Mouse (Mus musculus) erythroblast, embryonic 14.5 days (primary cell): ENCODE data around the gene Plxna4. TPM values are rescaled to one million over a fixed set of nuclear protein-coding genes. Genes with fewer than 3 reads are reported as not detected.

Experiments used
- H3K27me3 ChIP-seq: 2 replicates; pipeline ENCODE4 v1.6.1; 2012; ENCODE audit warnings: inconsistent platforms; ENCODE audit not compliant: control insufficient read depth
- H3K36me3 ChIP-seq: 2 replicates; pipeline ENCODE4 v1.6.1; 2012; ENCODE audit warnings: mild to moderate bottlenecking, inconsistent platforms; ENCODE audit not compliant: control insufficient read depth
- H3K4me1 ChIP-seq: 2 replicates; pipeline ENCODE4 v1.6.1; 2012; ENCODE audit warnings: inconsistent platforms; ENCODE audit not compliant: control insufficient read depth
- H3K4me3 ChIP-seq: replicated peaks from 2 replicates; pipeline ENCODE3; 2012; ENCODE audit warnings: moderate library complexity, mild to moderate bottlenecking, inconsistent platforms
- H3K9me3 ChIP-seq: 2 replicates; pipeline ENCODE4 v1.6.1; 2012; ENCODE audit warnings: low read length, inconsistent platforms, mixed read lengths; ENCODE audit not compliant: control insufficient read depth
- GATA1 ChIP-seq: IDR thresholded peaks from 2 replicates; pipeline ENCODE4 v1.6.1; 2012; ENCODE audit warnings: low read length, inconsistent platforms, mixed read lengths
- TAL1 ChIP-seq: IDR thresholded peaks from 3 replicates; pipeline ENCODE4 v1.6.1; 2012; ENCODE audit warnings: low read length, inconsistent platforms, mixed read lengths
- polyA plus RNA-seq: library from polyadenylated mRNA; stranded (reverse); fragments of >175 nt; gene quantifications from 2 replicates; pipeline ENCODE4 v1.2.3, GENCODE M21; 2012

The Plxna4 gene
- polyA plus RNA-seq, 1 experiment = 0.01 TPM

GRCm38 (mm10) chr6:32363489-32364068, 224.4 kb downstream of the Plxna4 start:
- Histone ChIP-seq H3K27me3 (no peaks in the 10 kb centered on the region), H3K4me3 (no peak overlapping the region), H3K9me3 (no peaks in the 10 kb centered on the region), H3K4me1 (no peaks in the 10 kb centered on the region), H3K36me3 (no peaks in the 10 kb centered on the region)
- TF ChIP-seq GATA1 (no peak), TAL1 (no peak)

- Histone ChIP-seq H3K36me3 (no peaks in the 10 kb centered on the region), H3K4me1 (no peaks in the 10 kb centered on the region), H3K4me3 (no peak overlapping the region), H3K9me3 (no peaks in the 10 kb centered on the region), H3K27me3 (no peaks in the 10 kb centered on the region)
- TF ChIP-seq TAL1 = no peak
- no peak for TF ChIP-seq GATA1
Observed at GRCm38 (mm10) chr6:32362421-32362820, 225.6 kb downstream of the Plxna4 start.

- no peak for TF ChIP-seq GATA1
- no peak for TF ChIP-seq TAL1
- Histone ChIP-seq H3K4me1 (no peaks in the 10 kb centered on the region), H3K36me3 (no peaks in the 10 kb centered on the region), H3K4me3 (no peak overlapping the region), H3K27me3 (no peaks in the 10 kb centered on the region), H3K9me3 (no peaks in the 10 kb centered on the region)
Observed at GRCm38 (mm10) chr6:32359675-32360074, 228.3 kb downstream of the Plxna4 start.

GRCm38 (mm10) chr6:32357497-32357896, 230.5 kb downstream of the Plxna4 start:
- no peak for TF ChIP-seq TAL1
- TF ChIP-seq GATA1 = no peak
- H3K4me1 ChIP-seq = no peaks in the 10 kb centered on the region
- no peaks in the 10 kb centered on the region for H3K27me3 ChIP-seq
- H3K9me3 ChIP-seq = no peaks in the 10 kb centered on the region
- H3K4me3 ChIP-seq = no peak overlapping the region
- no peaks in the 10 kb centered on the region for H3K36me3 ChIP-seq

- Histone ChIP-seq H3K4me1 (no peaks in the 10 kb centered on the region), H3K4me3 (no peak overlapping the region), H3K9me3 (no peaks in the 10 kb centered on the region), H3K27me3 (no peaks in the 10 kb centered on the region), H3K36me3 (no peaks in the 10 kb centered on the region)
- TF ChIP-seq GATA1 (no peak), TAL1 (no peak)
Observed at GRCm38 (mm10) chr6:32355559-32355958, 232.4 kb downstream of the Plxna4 start.

- Histone ChIP-seq H3K9me3 (no peaks in the 10 kb centered on the region), H3K36me3 (no peaks in the 10 kb centered on the region), H3K4me3 (no peak overlapping the region), H3K4me1 (no peaks in the 10 kb centered on the region), H3K27me3 (no peaks in the 10 kb centered on the region)
- TF ChIP-seq GATA1 = no peak
- no peak for TF ChIP-seq TAL1
Observed at GRCm38 (mm10) chr6:32348996-32349395, 239.0 kb downstream of the Plxna4 start.

GRCm38 (mm10) chr6:32348126-32348525, 239.9 kb downstream of the Plxna4 start:
- H3K36me3 ChIP-seq = no peaks in the 10 kb centered on the region
- TF ChIP-seq TAL1 (no peak), GATA1 (no peak)
- H3K27me3 ChIP-seq = no peaks in the 10 kb centered on the region
- H3K4me3 ChIP-seq = no peak overlapping the region
- no peaks in the 10 kb centered on the region for H3K9me3 ChIP-seq
- no peaks in the 10 kb centered on the region for H3K4me1 ChIP-seq

GRCm38 (mm10) chr6:32346015-32346414, 242.0 kb downstream of the Plxna4 start:
- Histone ChIP-seq H3K27me3 (no peaks in the 10 kb centered on the region), H3K9me3 (no peaks in the 10 kb centered on the region), H3K4me3 (no peak overlapping the region), H3K36me3 (no peaks in the 10 kb centered on the region), H3K4me1 (no peaks in the 10 kb centered on the region)
- TF ChIP-seq GATA1 = no peak
- no peak for TF ChIP-seq TAL1

- Histone ChIP-seq H3K27me3 (no peaks in the 10 kb centered on the region), H3K9me3 (no peaks in the 10 kb centered on the region), H3K4me3 (no peak overlapping the region), H3K4me1 (no peaks in the 10 kb centered on the region), H3K36me3 (no peaks in the 10 kb centered on the region)
- TF ChIP-seq TAL1 = no peak
- TF ChIP-seq GATA1 = no peak
Observed at GRCm38 (mm10) chr6:32342727-32343126, 245.3 kb downstream of the Plxna4 start.

GRCm38 (mm10) chr6:32342272-32342671, 245.7 kb downstream of the Plxna4 start:
- no peaks in the 10 kb centered on the region for H3K36me3 ChIP-seq
- H3K4me3 ChIP-seq = no peak overlapping the region
- TF ChIP-seq GATA1 (no peak), TAL1 (no peak)
- no peaks in the 10 kb centered on the region for H3K27me3 ChIP-seq
- H3K4me1 ChIP-seq = no peaks in the 10 kb centered on the region
- no peaks in the 10 kb centered on the region for H3K9me3 ChIP-seq
